Mouse (Mus musculus) hindbrain, embryonic 15.5 days (tissue): Measurements from ENCODE around the gene Gps1. TPM values are rescaled to one million over a fixed set of nuclear protein-coding genes. Genes with fewer than 3 reads are reported as not detected.
"Not testable (repeated sequence)": the region's sequence is repeated elsewhere in the genome, so short reads cannot be mapped to it uniquely, and the experiment has no call there.

ENCODE experiments used
- ATAC-seq: fragments of 200-750 bp; cut with Nextera tagmentation; 2 replicates; pipeline ENCODE4 v1.8.0; 2017; ENCODE audit warnings: low read depth, moderate number of reproducible peaks, moderate TSS enrichment; ENCODE audit not compliant: low FRiP score
- H3K27ac ChIP-seq: fragments of 300-500 bp; sonication (generic); replicated peaks from 2 replicates; pipeline ENCODE4 v1.5.1; 2015; ENCODE audit warnings: mild to moderate bottlenecking, inconsistent platforms
- H3K27me3 ChIP-seq: fragments of 300-500 bp; sonication (generic); 2 replicates; pipeline ENCODE4 v1.6.1; 2015; ENCODE audit warnings: control low read depth, inconsistent platforms
- H3K36me3 ChIP-seq: fragments of 300-500 bp; sonication (generic); 2 replicates; pipeline ENCODE4 v1.6.1; 2015; ENCODE audit warnings: control low read depth, inconsistent platforms
- H3K4me1 ChIP-seq: fragments of 300-500 bp; sonication (generic); replicated peaks from 2 replicates; pipeline ENCODE4 v1.6.1; 2015; ENCODE audit warnings: control low read depth, inconsistent platforms
- H3K4me2 ChIP-seq: fragments of 300-500 bp; sonication (generic); 2 replicates; pipeline ENCODE4 v1.6.1; 2015; ENCODE audit warnings: moderate library complexity, mild to moderate bottlenecking, inconsistent platforms
- H3K4me3 ChIP-seq: fragments of 300-500 bp; sonication (generic); 2 replicates; pipeline ENCODE4 v1.5.1; 2015; ENCODE audit warnings: mild to moderate bottlenecking, inconsistent platforms
- H3K9ac ChIP-seq: fragments of 300-500 bp; sonication (generic); 2 replicates; pipeline ENCODE4 v1.6.1; 2015; ENCODE audit warnings: inconsistent platforms
- H3K9me3 ChIP-seq: fragments of 300-500 bp; sonication (generic); 2 replicates; pipeline ENCODE4 v1.6.1; 2016; ENCODE audit warnings: control low read depth, inconsistent platforms
- WGBS: fragments of 180-500 bp; shearing (Covaris S2); methylation state at CpG from one replicate; pipeline ENCODE4 v1.1.7; 2015; 5-methylcytosine and 5-hydroxymethylcytosine counted together
- polyA plus RNA-seq: library from polyadenylated mRNA; unstranded; fragments of >200 nt; fragmentation: Nextera tagmentation; extraction: Ambion mirVana; gene quantifications from 2 replicates; pipeline ENCODE4 v1.2.1, GENCODE M21; 2015

The Gps1 gene
- polyA plus RNA-seq, 1 experiment from 2014 or later = 300 TPM

DNA sequence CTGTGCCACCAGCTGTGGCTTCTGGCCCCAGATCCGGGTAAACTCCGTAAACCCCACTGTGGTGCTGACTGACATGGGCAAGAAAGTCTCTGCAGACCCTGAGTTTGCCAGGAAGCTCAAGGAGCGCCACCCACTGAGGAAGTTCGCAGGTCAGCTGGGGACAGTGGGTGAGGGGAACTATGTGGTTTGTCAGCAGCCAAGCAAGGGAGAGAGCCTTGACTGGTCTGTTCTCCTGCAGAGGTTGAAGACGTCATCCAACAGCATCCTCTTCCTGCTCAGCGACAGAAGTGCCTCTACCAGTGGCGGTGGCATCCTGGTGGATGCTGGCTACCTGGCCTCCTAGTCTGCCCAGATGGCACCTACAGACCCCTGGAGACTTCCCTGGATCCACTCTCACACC lies 17.0 kb upstream of the Gps1 start:
- H3K4me1 ChIP-seq, H3K4me3 ChIP-seq, H3K27ac ChIP-seq, H3K36me3 ChIP-seq, H3K9me3 ChIP-seq, ATAC-seq, H3K4me2 ChIP-seq, H3K9ac ChIP-seq, H3K27me3 ChIP-seq: not testable (repeated sequence)
- WGBS = 65% methylated on average over 3 of the region's 7 CpGs

DNA sequence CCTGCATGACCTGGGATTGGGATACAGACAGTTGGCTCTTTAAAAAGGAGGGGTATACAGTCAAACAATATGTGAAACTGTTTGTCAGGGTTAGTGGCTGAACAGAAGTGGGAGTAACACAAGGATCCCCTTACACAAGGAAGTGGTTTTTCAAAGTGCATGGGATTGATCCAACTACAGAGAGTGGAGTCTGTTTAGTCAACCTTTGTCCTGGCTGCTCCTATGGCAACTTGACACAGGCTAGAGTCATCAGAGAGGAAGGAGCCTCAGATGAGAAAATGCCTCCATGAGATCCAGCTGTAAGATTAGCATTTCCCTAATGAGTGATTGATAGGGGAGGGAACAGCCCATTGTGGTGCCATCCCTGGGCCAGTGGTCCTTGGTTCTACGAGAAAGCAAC lies 15.9 kb upstream of the Gps1 start:
- Histone ChIP-seq H3K36me3 (no peaks in the 10 kb centered on the region), H3K4me1 (no peaks in the 10 kb centered on the region), H3K27ac (no peak overlapping the region), H3K27me3 (no peaks in the 10 kb centered on the region), H3K9ac (no peak overlapping the region), H3K4me2 (no peak overlapping the region), H3K4me3 (no peak overlapping the region), H3K9me3 (no peaks in the 10 kb centered on the region)
- WGBS = 46% methylated on average over 1 of the region's 1 CpGs
- ATAC-seq = no peak

GRCm38 (mm10) chr11:120772749-120773148 lies 11.3 kb upstream of the Gps1 start:
- Histone ChIP-seq H3K27ac (no peak overlapping the region), H3K4me1 (peaks cover 11% of the 10 kb centered on the region; the same call in 1 of the 2 replicates), H3K4me3 (no peak overlapping the region), H3K4me2 (no peak overlapping the region), H3K36me3 (no peaks in the 10 kb centered on the region), H3K9ac (no peak overlapping the region), H3K27me3 (no peaks in the 10 kb centered on the region), H3K9me3 (no peaks in the 10 kb centered on the region)
- WGBS = 83% methylated on average over 3 of the region's 3 CpGs
- ATAC-seq = no peak

DNA sequence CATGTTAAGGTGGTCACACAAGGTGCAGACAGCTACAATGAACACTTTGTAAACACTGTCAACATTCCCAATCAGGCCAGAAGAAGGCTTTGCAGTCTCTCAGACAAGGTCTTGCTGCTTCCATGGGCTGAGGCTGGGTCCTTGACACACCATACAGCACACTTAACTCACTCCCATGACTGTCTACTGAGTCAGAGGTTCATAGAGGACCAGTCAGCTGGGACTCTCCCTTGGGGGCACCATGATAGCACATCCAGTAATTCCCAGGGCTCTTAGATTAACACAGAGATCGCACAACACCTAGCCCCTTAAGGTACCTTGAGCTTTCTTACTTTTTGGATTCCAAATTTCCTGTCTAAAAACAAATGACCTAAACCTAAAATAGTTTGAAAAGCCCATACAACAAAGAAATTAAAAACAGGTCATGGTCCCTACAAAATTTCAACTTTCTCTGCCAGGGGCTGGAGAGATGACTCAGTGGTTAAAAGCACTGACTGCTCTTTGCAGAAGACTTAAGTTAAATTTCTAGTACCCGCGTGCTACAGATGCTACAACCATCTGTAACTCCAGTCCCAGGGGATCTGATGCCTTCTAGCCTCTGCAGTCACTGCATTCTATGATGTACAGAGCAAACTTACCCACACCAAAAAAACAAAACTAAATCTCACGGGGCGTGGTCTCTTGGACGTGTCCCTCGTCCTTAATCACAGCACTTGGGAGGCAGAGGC lies 10.4 kb upstream of the Gps1 start:
- Histone ChIP-seq H3K27ac (no peak overlapping the region), H3K27me3 (no peaks in the 10 kb centered on the region), H3K36me3 (no peaks in the 10 kb centered on the region), H3K9ac (no peak overlapping the region), H3K9me3 (no peaks in the 10 kb centered on the region), H3K4me2 (no peak overlapping the region), H3K4me1 (peaks cover 11% of the 10 kb centered on the region; the same call in 1 of the 2 replicates), H3K4me3 (no peak overlapping the region)
- 85% methylated on average over 7 of the region's 7 CpGs for WGBS
- ATAC-seq = no peak

DNA sequence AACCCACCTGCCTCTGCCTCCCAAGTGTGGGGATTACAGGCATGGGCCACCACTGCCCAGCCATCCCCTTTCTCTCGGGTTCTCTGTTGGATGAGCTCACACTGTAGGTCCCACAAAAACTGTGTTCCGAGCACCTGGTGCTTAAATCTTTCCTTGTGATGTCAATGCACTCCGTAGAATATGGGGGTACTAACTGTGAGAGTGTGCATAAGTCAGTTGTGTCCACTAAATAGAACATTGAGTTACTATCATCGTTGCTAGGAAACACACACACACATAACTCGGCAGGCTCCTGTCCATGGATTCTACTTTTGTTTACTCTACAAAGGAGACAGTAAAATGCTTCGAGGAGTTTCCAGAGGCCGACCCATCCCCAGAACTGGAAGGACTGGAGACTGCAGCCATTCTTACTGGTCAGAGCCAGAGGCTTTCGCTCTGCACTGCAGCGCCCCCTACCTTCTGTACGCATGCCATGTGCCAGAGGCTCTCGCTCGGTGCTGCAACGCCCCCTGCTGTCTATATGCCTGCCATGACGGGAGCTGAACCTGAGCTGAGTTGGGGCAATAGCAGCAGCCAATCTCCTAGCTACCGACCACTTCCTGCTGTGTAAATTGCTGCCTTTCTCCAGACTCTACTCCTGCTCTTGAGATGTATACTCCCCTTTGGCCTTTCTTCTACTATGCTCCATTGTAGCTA lies 8.2 kb upstream of the Gps1 start:
- H3K4me3 ChIP-seq = no peak overlapping the region
- H3K4me2 ChIP-seq = no peak overlapping the region
- 24% methylated on average over 15 of the region's 15 CpGs for WGBS
- H3K27ac ChIP-seq = no peak overlapping the region
- ATAC-seq = peak; percentile 89
- peaks cover 10% of the 10 kb centered on the region; the same call in 1 of the 2 replicates for H3K36me3 ChIP-seq
- peaks cover 11% of the 10 kb centered on the region; the same call in 1 of the 2 replicates for H3K4me1 ChIP-seq
- no peaks in the 10 kb centered on the region for H3K9me3 ChIP-seq
- H3K9ac ChIP-seq = no peak overlapping the region
- no peaks in the 10 kb centered on the region for H3K27me3 ChIP-seq

DNA sequence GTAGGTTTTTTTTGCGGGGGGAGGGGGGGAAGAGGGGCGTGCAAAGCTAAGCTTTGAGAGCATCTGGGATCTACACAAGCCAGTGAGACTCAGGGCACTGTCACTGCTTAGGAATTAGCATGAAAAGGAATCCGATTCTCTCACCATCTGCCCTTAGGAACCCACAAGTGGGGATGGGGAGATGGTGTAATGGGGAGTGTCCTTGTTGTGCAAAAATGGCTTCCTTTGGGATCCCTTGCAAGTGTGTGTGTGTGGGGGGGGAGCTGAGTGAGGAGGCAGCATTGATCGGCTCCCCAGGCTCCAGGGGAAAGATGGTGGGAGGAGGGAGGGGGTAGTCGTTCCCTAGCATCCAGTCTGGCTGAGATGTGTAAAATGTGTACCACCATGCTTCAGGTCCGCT lies 6.9 kb upstream of the Gps1 start:
- no peak overlapping the region for H3K9ac ChIP-seq
- no peak overlapping the region for H3K27ac ChIP-seq
- H3K4me2 ChIP-seq = no peak overlapping the region
- no peak for ATAC-seq
- H3K9me3 ChIP-seq = no peaks in the 10 kb centered on the region
- no peaks in the 10 kb centered on the region for H3K27me3 ChIP-seq
- peaks cover 13% of the 10 kb centered on the region; the same call in 1 of the 2 replicates for H3K36me3 ChIP-seq
- peaks cover 12% of the 10 kb centered on the region for H3K4me1 ChIP-seq
- no peak overlapping the region for H3K4me3 ChIP-seq
- 30% methylated on average over 6 of the region's 6 CpGs for WGBS

- 81% methylated on average over 1 of the region's 1 CpGs for WGBS
- no peaks in the 10 kb centered on the region for H3K27me3 ChIP-seq
- no peak for ATAC-seq
Observed at GRCm38 (mm10) chr11:120779876-120780275, 4.2 kb upstream of the Gps1 start.

GRCm38 (mm10) chr11:120781361-120781760 lies 2.7 kb upstream of the Gps1 start:
- ATAC-seq, H3K27me3 ChIP-seq, H3K27ac ChIP-seq, H3K9me3 ChIP-seq, H3K4me3 ChIP-seq, H3K4me2 ChIP-seq, H3K9ac ChIP-seq: not testable (repeated sequence)
- H3K36me3 ChIP-seq = peaks cover 17% of the 10 kb centered on the region
- peaks cover 37% of the 10 kb centered on the region for H3K4me1 ChIP-seq
- WGBS = 98% methylated on average over 6 of the region's 6 CpGs

More at GRCm38 (mm10) chr11:120779876-120780275, 4.2 kb upstream of the Gps1 start:
- H3K4me3 ChIP-seq = no peak overlapping the region
- H3K9ac ChIP-seq = no peak overlapping the region
- H3K4me2 ChIP-seq = no peak overlapping the region
- H3K36me3 ChIP-seq = peaks cover 13% of the 10 kb centered on the region; the same call in 1 of the 2 replicates
- no peaks in the 10 kb centered on the region for H3K9me3 ChIP-seq
- no peak overlapping the region for H3K27ac ChIP-seq
- H3K4me1 ChIP-seq = peaks cover 29% of the 10 kb centered on the region

DNA sequence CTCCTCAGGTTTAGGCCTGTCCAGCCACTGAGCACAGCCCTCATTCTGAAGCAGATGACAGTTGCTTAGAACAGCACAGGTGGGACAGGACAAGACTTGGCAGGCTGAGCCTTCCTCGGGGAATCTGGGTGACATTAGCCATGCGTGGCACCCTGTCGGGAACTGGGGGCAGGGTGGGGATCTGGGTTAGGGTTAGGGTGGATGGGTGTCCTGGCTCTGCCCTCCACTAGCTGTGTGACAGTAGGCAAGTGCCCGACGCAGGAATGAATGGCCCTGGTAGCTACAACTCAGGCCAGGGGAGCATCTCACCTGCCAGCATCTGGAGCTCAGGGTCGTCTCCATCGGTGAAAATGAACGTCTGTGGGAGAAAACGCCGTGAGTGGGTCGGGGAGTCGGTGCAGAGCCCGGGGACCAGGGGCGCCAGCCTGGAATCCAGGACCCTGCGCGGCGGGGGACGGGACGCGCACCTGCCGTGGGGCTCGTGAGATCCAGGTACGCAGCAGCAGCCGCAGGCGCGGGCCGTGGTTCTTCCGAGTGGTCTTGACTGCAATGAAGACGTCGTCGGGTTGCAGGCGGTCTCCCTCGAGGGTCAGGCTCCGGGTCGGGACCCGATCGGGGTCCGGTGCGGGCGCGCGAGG lies 527 bp upstream of the Gps1 start:
- H3K36me3 ChIP-seq = peaks cover 36% of the 10 kb centered on the region
- peaks cover 31% of the 10 kb centered on the region for H3K4me1 ChIP-seq
- peak; percentile 13; the same call in 1 of the 2 replicates for ATAC-seq
- H3K27me3 ChIP-seq = no peaks in the 10 kb centered on the region
- WGBS = 2% methylated on average over 28 of the region's 42 CpGs
- H3K27ac ChIP-seq = peak overlapping the region; percentile 89
- H3K9ac ChIP-seq = peak overlapping the region; percentile 99
- peak overlapping the region; percentile 87 for H3K4me2 ChIP-seq
- H3K4me3 ChIP-seq = peak overlapping the region; percentile 98
- H3K9me3 ChIP-seq = no peaks in the 10 kb centered on the region

GRCm38 (mm10) chr11:120785145-120785544 lies 1.1 kb downstream of the Gps1 start:
- Histone ChIP-seq H3K9me3 (no peaks in the 10 kb centered on the region), H3K4me3 (peak overlapping the region; percentile 98), H3K9ac (peak overlapping the region; percentile 99), H3K27me3 (no peaks in the 10 kb centered on the region), H3K36me3 (peaks cover 41% of the 10 kb centered on the region), H3K27ac (no peak overlapping the region), H3K4me2 (peak overlapping the region; percentile 87), H3K4me1 (peaks cover 31% of the 10 kb centered on the region)
- ATAC-seq = no peak
- WGBS = 36% methylated on average over 9 of the region's 9 CpGs

DNA sequence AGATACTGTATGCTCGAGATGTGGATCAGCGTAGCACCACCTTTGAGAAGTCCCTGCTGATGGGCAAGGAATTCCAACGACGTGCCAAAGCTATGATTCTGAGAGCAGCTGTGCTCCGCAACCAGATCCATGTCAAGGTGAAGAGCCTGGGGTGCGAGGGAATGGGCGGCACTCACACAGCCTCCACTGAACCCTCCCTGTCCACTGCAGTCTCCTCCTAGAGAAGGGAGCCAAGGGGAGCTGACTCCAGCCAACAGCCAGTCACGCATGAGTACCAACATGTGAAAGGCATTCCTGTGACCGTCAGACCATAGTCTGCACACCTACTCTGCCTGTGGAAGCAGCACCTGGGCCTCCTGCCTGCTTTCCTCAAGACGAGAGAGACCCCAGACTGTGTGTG lies 4.4 kb downstream of the Gps1 start:
- WGBS = 91% methylated on average over 10 of the region's 10 CpGs
- H3K4me1 ChIP-seq = peaks cover 16% of the 10 kb centered on the region
- H3K4me2 ChIP-seq, ATAC-seq, H3K4me3 ChIP-seq, H3K9ac ChIP-seq, H3K27me3 ChIP-seq, H3K27ac ChIP-seq, H3K9me3 ChIP-seq: not testable (repeated sequence)
- peaks cover 60% of the 10 kb centered on the region for H3K36me3 ChIP-seq

DNA sequence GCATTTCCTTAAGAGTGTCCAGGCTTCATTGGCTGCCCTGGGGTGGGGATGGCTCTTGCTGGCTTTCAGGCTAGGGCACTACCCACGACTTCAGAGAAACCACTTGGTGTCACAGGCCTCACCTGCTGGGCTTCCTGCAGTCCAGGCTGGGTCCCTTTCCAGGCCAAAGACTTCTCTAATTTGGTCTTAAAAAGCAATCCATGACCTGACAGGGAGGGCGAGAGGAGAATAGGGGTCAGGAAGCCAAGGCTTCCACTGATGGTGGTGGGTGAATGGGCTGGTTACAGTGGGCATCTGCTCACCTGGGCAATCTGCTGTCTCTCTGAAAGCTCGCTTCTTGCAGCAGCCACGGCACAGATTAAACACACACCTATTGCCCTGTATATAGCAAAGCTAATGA lies 5.3 kb downstream of the Gps1 start:
- peaks cover 60% of the 10 kb centered on the region for H3K36me3 ChIP-seq
- H3K9me3 ChIP-seq = no peaks in the 10 kb centered on the region
- no peak overlapping the region for H3K4me3 ChIP-seq
- 86% methylated on average over 4 of the region's 4 CpGs for WGBS
- H3K4me2 ChIP-seq = no peak overlapping the region
- H3K27me3 ChIP-seq = no peaks in the 10 kb centered on the region
- no peak overlapping the region for H3K9ac ChIP-seq
- no peak overlapping the region for H3K27ac ChIP-seq
- peaks cover 18% of the 10 kb centered on the region for H3K4me1 ChIP-seq
- ATAC-seq = no peak
